Mouse (Mus musculus): Measurements from ENCODE around the gene Chrng.

Gene Chrng

DNA sequence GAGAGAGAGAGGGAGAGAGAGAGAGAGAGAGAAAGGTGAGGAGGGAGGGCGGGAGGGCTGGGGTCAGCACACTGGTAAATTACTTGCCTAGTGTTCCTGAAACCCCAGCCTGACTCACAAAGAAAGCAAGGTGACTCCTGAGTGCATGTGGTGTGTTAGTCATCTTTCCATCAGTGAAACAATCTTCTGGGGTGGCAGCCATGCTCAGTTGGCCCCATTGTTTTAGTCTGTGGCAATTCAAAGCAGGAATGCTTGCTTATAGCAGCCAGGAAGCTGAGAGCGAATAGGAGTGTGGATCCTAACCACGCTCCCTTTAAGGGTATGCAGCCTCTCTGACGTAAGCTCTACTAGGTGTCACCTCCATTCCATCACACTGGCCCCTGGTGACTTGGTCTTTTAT lies 50.7 kb downstream of the Chrng start:
- no peak for DNase-seq (ENCODE audit: low spot score)

DNA sequence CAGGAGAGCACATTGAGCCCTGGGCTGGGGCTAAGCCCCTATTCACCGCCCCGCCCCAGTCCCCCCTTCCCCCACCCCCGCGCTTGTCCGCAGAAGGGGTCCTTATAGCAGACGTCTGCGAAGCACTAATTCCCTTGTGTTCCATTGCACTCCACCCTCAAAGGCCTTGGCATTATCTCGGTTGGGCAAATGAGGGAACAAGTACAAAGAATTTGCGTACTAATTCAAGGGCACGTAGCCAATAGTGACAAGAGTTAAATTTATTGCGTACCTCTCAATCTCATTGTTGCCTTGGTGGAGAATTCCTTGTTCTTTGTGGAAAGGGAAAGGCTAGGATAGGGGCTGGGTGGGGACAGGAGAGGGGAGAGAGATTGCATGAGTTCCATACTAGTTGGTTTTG lies 53.2 kb downstream of the Chrng start:
- DNase-seq (ENCODE audit: low spot score) = no peak

DNA sequence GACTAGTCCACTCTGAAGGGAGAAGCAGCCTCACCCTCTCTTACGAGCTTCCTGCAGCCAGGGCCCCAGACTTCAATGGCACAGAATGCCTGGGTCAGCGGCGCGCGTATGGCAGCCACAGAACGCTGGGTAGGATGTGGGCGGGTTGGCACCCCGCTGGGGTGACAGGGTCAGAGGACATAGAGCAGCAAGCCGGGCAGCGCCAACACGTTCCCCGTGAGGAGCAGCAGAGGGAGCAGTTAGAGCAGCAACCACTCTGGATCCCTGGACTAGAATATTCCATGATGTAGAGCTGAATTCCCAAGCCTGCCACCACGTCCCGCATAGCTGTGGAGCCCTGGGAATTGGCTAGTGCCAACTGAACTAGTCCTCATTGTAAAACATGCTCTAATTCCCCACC lies 54.0 kb downstream of the Chrng start:
- no peak for DNase-seq (ENCODE audit: low spot score)

DNA sequence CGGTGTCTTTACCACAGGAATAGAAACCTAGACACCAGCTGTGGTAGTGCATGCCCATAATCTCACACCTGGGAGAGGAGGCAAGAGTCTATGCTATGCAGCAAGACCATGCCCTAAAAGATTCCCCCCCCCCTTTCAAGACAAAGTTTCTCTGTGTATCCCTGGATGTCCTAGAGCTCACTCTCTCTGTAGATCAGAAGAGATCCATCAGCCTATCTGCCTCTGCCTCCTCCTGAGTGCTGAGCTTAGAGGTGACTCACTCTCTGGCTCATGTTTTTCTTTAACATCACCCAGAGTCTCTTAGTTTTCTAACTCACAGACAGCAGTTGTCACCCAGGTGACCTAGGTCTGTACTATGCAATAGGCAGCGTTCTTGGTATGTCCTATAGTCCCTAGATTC lies 54.9 kb downstream of the Chrng start:
- DNase-seq (ENCODE audit: low spot score) = no peak
